Mouse (Mus musculus): ENCODE data around the gene Il24. TPM values are rescaled to one million over a fixed set of nuclear protein-coding genes. Genes with fewer than 3 reads are reported as not detected.

Gene Il24
- total RNA-seq, 2 experiments from 2014 or later: not detected

GRCm38 (mm10) chr1:130857456-130857855, 29.8 kb downstream of the Il24 start:
- intact Hi-C loops (cut with DNase I): no loop called here
- DNase-seq (ENCODE audit: low spot score in 2 of 2): no peak

DNA sequence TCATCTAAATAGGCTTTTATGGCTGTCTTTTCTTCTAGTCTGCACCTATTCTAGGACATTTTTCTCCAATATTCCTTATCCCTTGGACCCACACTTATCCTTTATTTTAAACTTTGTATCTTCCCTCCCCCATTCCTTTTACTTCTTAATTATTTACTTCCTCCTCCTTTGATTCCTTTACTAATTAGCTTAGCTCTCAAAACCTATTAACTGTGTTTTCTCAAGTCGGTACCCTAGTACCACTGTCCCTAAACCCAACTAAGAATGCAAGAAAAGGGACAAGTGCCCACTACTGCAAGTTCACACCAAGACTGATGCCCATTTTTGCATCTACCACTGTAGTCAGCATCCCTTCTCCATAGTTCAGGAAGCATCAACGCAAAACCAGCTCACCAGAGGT, 31.5 kb downstream of the Il24 start:
- intact Hi-C loops (cut with DNase I): no loop called here

GRCm38 (mm10) chr1:130854819-130855218, 32.4 kb downstream of the Il24 start:
- no peak for DNase-seq (ENCODE audit: low spot score in 2 of 2)
- intact Hi-C loops (cut with DNase I): no loop called here

More for the DNA sequence above, 31.5 kb downstream of the Il24 start:
- DNase-seq (ENCODE audit: low spot score in 2 of 2): no peak

DNA sequence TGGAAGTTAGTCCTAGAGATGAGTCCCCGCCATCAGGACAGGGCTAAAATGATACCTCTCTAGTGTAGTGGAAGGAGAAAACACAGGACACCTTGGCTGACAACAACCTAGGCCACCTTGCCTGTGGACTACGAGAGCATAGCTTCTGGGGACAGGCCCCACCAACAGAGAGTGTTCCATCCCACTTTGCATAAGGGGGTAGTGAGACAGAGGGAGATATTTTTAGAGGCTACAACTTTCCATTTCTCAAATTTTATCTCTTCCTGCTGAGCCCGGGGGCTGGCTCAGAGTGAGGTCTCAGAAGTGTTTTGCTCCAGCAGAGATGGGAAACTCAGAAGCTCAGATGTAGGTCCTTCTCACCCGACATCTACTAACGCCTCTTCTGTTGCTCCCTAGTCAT, 36.8 kb downstream of the Il24 start:
- DNase-seq (ENCODE audit: low spot score in 2 of 2): no peak
- intact Hi-C loops (cut with DNase I): no loop called here

DNA sequence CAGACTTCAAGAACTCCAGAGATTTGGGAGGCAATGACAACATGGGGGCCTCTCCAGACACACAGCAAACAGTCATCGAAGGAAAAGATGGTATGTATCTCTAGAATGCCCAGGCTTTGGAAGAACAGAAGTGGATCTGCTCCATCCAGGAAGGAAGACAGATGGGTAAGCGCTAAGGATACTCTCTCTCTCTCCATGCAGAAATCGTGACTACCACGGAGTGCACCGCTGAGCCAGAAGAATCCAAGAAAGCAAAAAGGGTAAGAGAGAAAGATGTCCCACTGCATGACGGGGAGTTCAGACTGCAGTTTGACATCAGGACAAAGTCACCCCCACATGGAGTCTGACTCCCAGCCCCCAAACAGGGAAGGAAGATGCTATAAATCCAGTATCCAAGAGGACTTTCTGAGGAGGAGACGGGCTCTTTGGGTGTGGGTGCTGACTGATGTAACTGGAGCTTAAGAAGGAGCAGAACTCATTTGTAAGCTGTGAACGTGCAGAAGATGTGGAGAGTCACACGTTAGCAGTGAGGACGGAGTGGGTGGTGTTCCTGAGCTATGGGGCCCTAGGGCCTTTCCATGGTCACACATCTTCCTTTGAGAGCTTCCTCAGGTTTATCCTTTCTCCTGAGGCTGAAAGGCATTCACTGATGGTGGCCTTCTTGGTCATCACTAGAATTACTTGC, 37.6 kb downstream of the Il24 start:
- intact Hi-C loops (cut with DNase I): no loop called here
- peak; percentile 23 to 57 for DNase-seq (ENCODE audit: low spot score in 2 of 2)

DNA sequence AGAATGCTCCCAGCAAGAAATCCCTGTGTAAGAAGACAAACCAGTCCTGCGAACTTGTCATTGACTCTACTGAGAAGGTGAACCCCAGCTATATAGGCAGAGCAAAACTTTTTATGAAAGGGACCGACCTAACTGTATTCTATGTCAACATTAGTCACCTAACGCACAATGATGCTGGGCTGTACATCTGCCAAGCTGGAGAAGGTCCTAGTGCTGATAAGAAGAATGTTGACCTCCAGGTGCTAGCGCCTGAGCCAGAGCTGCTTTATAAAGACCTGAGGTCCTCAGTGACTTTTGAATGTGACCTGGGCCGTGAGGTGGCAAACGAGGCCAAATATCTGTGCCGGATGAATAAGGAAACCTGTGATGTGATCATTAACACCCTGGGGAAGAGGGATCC, 42.7 kb downstream of the Il24 start:
- intact Hi-C loops (cut with DNase I): no loop called here
- no peak for DNase-seq (ENCODE audit: low spot score in 2 of 2)

DNA sequence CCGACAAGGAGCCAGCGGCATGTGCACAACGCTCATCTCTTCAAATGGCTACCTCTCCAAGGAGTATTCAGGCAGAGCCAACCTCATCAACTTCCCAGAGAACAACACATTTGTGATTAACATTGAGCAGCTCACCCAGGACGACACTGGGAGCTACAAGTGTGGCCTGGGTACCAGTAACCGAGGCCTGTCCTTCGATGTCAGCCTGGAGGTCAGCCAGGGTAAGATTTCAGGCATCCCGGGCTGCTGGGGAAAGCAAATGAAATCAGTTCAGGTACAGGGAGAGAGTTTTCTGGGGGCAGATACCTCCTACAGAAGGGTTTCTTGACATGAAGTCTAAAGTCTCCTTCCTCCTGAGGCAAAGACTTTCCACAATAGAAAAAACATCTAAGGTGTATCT, 45.6 kb downstream of the Il24 start:
- intact Hi-C loops (cut with DNase I): no loop called here
- no peak for DNase-seq (ENCODE audit: low spot score in 2 of 2)

GRCm38 (mm10) chr1:130840599-130841379, 46.5 kb downstream of the Il24 start:
- no peak for DNase-seq (ENCODE audit: low spot score in 2 of 2)
- intact Hi-C loops (cut with DNase I): no loop called here

DNA sequence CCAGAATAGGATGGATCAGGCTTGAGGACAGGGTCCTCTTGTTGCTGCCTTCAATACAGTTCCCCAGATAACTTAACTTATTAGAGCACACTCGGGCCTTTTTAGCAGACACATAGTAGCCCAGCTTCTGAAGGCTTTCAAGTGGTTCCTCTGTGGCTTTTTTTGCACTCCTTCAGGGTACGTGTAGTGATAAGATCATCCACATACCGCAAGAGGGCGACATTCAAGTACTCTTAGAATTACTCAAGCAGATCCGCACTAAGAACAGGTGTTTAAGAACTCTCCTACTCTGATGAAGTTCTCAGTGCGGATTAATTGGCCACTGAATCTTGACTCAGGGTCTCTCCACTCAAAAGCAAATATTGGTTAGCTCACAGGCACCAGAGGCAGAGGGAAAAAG, 49.0 kb downstream of the Il24 start:
- DNase-seq (ENCODE audit: low spot score in 2 of 2): no peak
- intact Hi-C loops (cut with DNase I): no loop called here

- intact Hi-C loops (cut with DNase I): no loop called here
Observed at GRCm38 (mm10) chr1:130835161-130835936, 51.9 kb downstream of the Il24 start.

GRCm38 (mm10) chr1:130832230-130833149, 54.8 kb downstream of the Il24 start:
- no peak for DNase-seq (ENCODE audit: low spot score in 2 of 2)
- intact Hi-C loops (cut with DNase I): no loop called here

More at GRCm38 (mm10) chr1:130835161-130835936, 51.9 kb downstream of the Il24 start:
- no peak for DNase-seq (ENCODE audit: low spot score in 2 of 2)

Other genes with a start within 250 kb of the Il24 start
- not detected for gene C4bp, start 225.8 kb downstream of the Il24 start, total RNA-seq (2021)
- gene Gm29427, start 171.7 kb downstream of the Il24 start, total RNA-seq (2021): not detected
- gene Yod1, start 170.1 kb downstream of the Il24 start, total RNA-seq (2021): 10 to 100 TPM; 15.0 to 18.0 TPM
- gene Pfkfb2, start 158.2 kb downstream of the Il24 start, total RNA-seq (2021): 10 to 100 TPM; 39.3 to 43.8 TPM
- gene AA986860, start 155.5 kb downstream of the Il24 start, total RNA-seq (2021): 1 to 10 TPM; 2.0 to 2.1 TPM
- gene Fcamr, start 86.6 kb downstream of the Il24 start, total RNA-seq (2021): not detected
- not detected for gene Pigr, start 60.8 kb downstream of the Il24 start, total RNA-seq (2021)
- under 1 TPM in 1 of 2 experiments, not detected in 1; 0.93 TPM for gene Fcmr, start 21.8 kb downstream of the Il24 start, total RNA-seq (2021)
- not detected for gene Il20, start 24.0 kb upstream of the Il24 start, total RNA-seq (2021)
- not detected for gene Il19, start 52.7 kb upstream of the Il24 start, total RNA-seq (2021)
- not detected for gene Il10, start 132.4 kb upstream of the Il24 start, total RNA-seq (2021)
- gene Mapkapk2, start 210.4 kb upstream of the Il24 start, total RNA-seq (2021): 10 to 100 TPM; 26.3 to 30.7 TPM